Mouse (Mus musculus) CH12.LX (cell line): ENCODE data around the gene Apoc2. TPM values are rescaled to one million over a fixed set of nuclear protein-coding genes. Genes with fewer than 3 reads are reported as not detected.

Experiments
- DNase-seq: peaks from one replicate; pipeline ENCODE4 v3.0.0-alpha.2; 2013; ENCODE audit errors: extremely low read depth
- H3K27ac ChIP-seq: 2 replicates; pipeline ENCODE4 v1.5.1; 2012; ENCODE audit warnings: low read depth, mild to moderate bottlenecking, control low read depth, moderate library complexity; ENCODE audit not compliant: insufficient read depth
- H3K27me3 ChIP-seq: replicated peaks from 2 replicates; pipeline ENCODE3; 2012; ENCODE audit warnings: inconsistent platforms
- H3K36me3 ChIP-seq, 2 experiments: replicated peaks in 1 of 2; 2 replicates each; pipeline versions ENCODE3 to v1.6.1; 2012; ENCODE audit warnings: inconsistent platforms in 1 of 2, low read length in 1 of 2, mild to moderate bottlenecking in 1 of 2, mixed read lengths in 1 of 2, moderate library complexity in 1 of 2; ENCODE audit not compliant: control insufficient read depth in 1 of 2, insufficient read depth in 1 of 2
- H3K4me1 ChIP-seq, 2 experiments: 2 replicates each; pipeline ENCODE4 v1.6.1; 2012; ENCODE audit warnings: inconsistent platforms in 1 of 2, moderate library complexity in 1 of 2; ENCODE audit not compliant: insufficient read depth in 2 of 2, control insufficient read depth in 1 of 2
- H3K4me2 ChIP-seq: 2 replicates; pipeline ENCODE4 v1.6.1; 2012; ENCODE audit warnings: low read depth, mild to moderate bottlenecking, control low read depth; ENCODE audit not compliant: poor library complexity, insufficient read depth, severe bottlenecking
- H3K4me3 ChIP-seq, 3 experiments: fragments of 150-350 bp in 1 of 3; sonication (generic) in 1 of 3; replicated peaks in 1 of 3; 2 replicates each; pipeline versions ENCODE3 to v1.5.1; 2011 to 2012; ENCODE audit warnings: low read depth in 2 of 3, low read length in 2 of 3, mild to moderate bottlenecking in 2 of 3, moderate library complexity in 2 of 3, control low read depth in 1 of 3, improper control_type of control experiment in 1 of 3, inconsistent platforms in 1 of 3, mixed read lengths in 1 of 3; ENCODE audit not compliant: poor library complexity in 1 of 3
- H3K79me2 ChIP-seq: replicated peaks from 2 replicates; pipeline ENCODE4 v1.6.1; 2012; ENCODE audit warnings: mild to moderate bottlenecking, moderate library complexity; ENCODE audit not compliant: control insufficient read depth, poor library complexity, insufficient read depth, severe bottlenecking; ENCODE audit errors: extremely low read depth
- H3K9ac ChIP-seq: 2 replicates; pipeline ENCODE4 v1.6.1; 2012; ENCODE audit warnings: low read depth, mild to moderate bottlenecking, control low read depth, moderate library complexity; ENCODE audit not compliant: insufficient read depth
- H3K9me3 ChIP-seq: replicated peaks from 2 replicates; pipeline ENCODE3; 2012; ENCODE audit warnings: low read length, inconsistent platforms, mixed read lengths
- CHD1 ChIP-seq: IDR thresholded peaks from 2 replicates; pipeline ENCODE4 v1.6.1; 2012; ENCODE audit warnings: low read depth, low read length, improper control_type of control experiment, inconsistent platforms
- CHD2 ChIP-seq: IDR thresholded peaks from 2 replicates; pipeline ENCODE4 v1.6.1; 2011; ENCODE audit warnings: low read length, improper control_type of control experiment
- CTCF ChIP-seq, 2 experiments: IDR thresholded peaks in 1 of 2; conservative IDR thresholded peaks in 1 of 2; 2 replicates each; pipeline ENCODE4 v1.5.1; 2011 to 2012; ENCODE audit warnings: low read depth in 2 of 2, low read length in 2 of 2, improper control_type of control experiment in 1 of 2, inconsistent platforms in 1 of 2, mild to moderate bottlenecking in 1 of 2, moderate library complexity in 1 of 2
- E2F4 ChIP-seq: IDR thresholded peaks from 2 replicates; pipeline ENCODE4 v1.6.1; 2011; ENCODE audit warnings: low read depth, low read length, improper control_type of control experiment; ENCODE audit not compliant: insufficient replicate concordance
- ELF1 ChIP-seq: IDR thresholded peaks from 2 replicates; pipeline ENCODE4 v1.6.1; 2014; ENCODE audit warnings: low read depth, mild to moderate bottlenecking, inconsistent platforms, low read length, improper control_type of control experiment
- EP300 ChIP-seq: IDR thresholded peaks from 2 replicates; pipeline ENCODE4 v1.6.1; 2011; ENCODE audit warnings: low read length, improper control_type of control experiment
- GABPA ChIP-seq: IDR thresholded peaks from 2 replicates; pipeline ENCODE4 v1.6.1; 2012; ENCODE audit warnings: low read depth, low read length, improper control_type of control experiment, inconsistent platforms; ENCODE audit not compliant: insufficient replicate concordance
- IRF4 ChIP-seq: IDR thresholded peaks from 2 replicates; pipeline ENCODE4 v1.6.1; 2014; ENCODE audit warnings: low read depth, mild to moderate bottlenecking, inconsistent platforms, low read length, improper control_type of control experiment
- JUN ChIP-seq: IDR thresholded peaks from 2 replicates; pipeline ENCODE4 v1.6.1; 2011; ENCODE audit warnings: low read depth, mild to moderate bottlenecking, low read length, improper control_type of control experiment, moderate library complexity; ENCODE audit not compliant: insufficient read depth
- MAZ ChIP-seq: IDR thresholded peaks from 2 replicates; pipeline ENCODE4 v1.6.1; 2012; ENCODE audit warnings: low read depth, mild to moderate bottlenecking, inconsistent platforms, low read length, improper control_type of control experiment, moderate library complexity
- POLR2A ChIP-seq: IDR thresholded peaks from 2 replicates; pipeline ENCODE4 v1.6.1; 2011; ENCODE audit warnings: low read depth, mild to moderate bottlenecking, improper control_type of control experiment, low read length
- POLR2AphosphoS2 ChIP-seq: IDR thresholded peaks from 2 replicates; pipeline ENCODE4 v1.6.1; 2011; ENCODE audit warnings: low read depth, low read length, improper control_type of control experiment
- RAD21 ChIP-seq: IDR thresholded peaks from 2 replicates; pipeline ENCODE4 v1.6.1; 2011; ENCODE audit warnings: low read depth, mild to moderate bottlenecking, low read length, improper control_type of control experiment, moderate library complexity
- RCOR1 ChIP-seq: conservative IDR thresholded peaks from 2 replicates; pipeline ENCODE4 v1.6.1; 2012; ENCODE audit warnings: low read depth, mild to moderate bottlenecking, inconsistent platforms, low read length, improper control_type of control experiment
- SMC3 ChIP-seq: IDR thresholded peaks from 2 replicates; pipeline ENCODE4 v1.6.1; 2011; ENCODE audit warnings: low read depth, low read length, improper control_type of control experiment
- TBP ChIP-seq: conservative IDR thresholded peaks from 2 replicates; pipeline ENCODE4 v1.6.1; 2011; ENCODE audit warnings: low read depth, low read length, improper control_type of control experiment
- UBTF ChIP-seq: IDR thresholded peaks from 2 replicates; pipeline ENCODE4 v1.6.1; 2012; ENCODE audit warnings: low read depth, mild to moderate bottlenecking, inconsistent platforms, low read length, improper control_type of control experiment, moderate library complexity
- USF1 ChIP-seq: IDR thresholded peaks from 2 replicates; pipeline ENCODE4 v1.6.1; 2014; ENCODE audit warnings: low read depth, mild to moderate bottlenecking, inconsistent platforms, low read length, improper control_type of control experiment
- ZC3H11A ChIP-seq: IDR thresholded peaks from 2 replicates; pipeline ENCODE4 v1.6.1; 2012; ENCODE audit warnings: low read depth, mild to moderate bottlenecking, inconsistent platforms, low read length, improper control_type of control experiment
- ZNF384 ChIP-seq: IDR thresholded peaks from 2 replicates; pipeline ENCODE4 v1.6.1; 2012; ENCODE audit warnings: low read depth, low read length, improper control_type of control experiment, inconsistent platforms
- dilution Hi-C: fragments of 300-500 bp; cut with MboI; formaldehyde crosslinking; loops from 2 replicates; pipeline ENCODE4 v1.14.3; 2020; ENCODE audit warnings: low sequenced_read_pairs; ENCODE audit not compliant: extremely low pct_unique_long_range_greater_than_20kb, extremely low pct_ligation_motif_present
- in situ Hi-C: fragments of 300-500 bp; cut with MboI; formaldehyde crosslinking; loops from 3 replicates; pipeline ENCODE4 v1.14.3; 2019; ENCODE audit warnings: low sequenced_read_pairs, low pct_ligation_motif_present, low pct_unique_long_range_greater_than_20kb, mixed read lengths
- polyA plus RNA-seq: library from polyadenylated mRNA; unstranded; fragments of >175 nt; gene quantifications from 2 replicates; pipeline ENCODE4 v1.2.1, GENCODE M21; 2012; ENCODE audit warnings: low read depth; ENCODE audit not compliant: insufficient read length
- total RNA-seq, 2 experiments: library from RNA; depleted of rRNA; stranded (reverse); fragments of 300-350 nt in 1 of 2; fragments of >200 nt in 1 of 2; gene quantifications; 2 replicates each; pipeline ENCODE4 v1.2.3; 2012 to 2014

The Apoc2 gene
- total and polyA plus RNA-seq, 3 experiments: not detected

GRCm38 (mm10) chr7:19701069-19701761, 23.5 kb upstream of the Apoc2 start:
- Histone ChIP-seq H3K4me3 (no peak overlapping the region), H3K79me2 (no peaks in the 10 kb centered on the region), H3K27ac (no peak overlapping the region), H3K4me1 (peaks cover 6 to 35% of the 10 kb centered on the region in 2 experiments; a peak in 3 of 4 replicates), H3K36me3 (peaks cover 54 to 84% of the 10 kb centered on the region in 2 experiments), H3K9ac (no peak overlapping the region), H3K9me3 (peaks cover 5% of the 10 kb centered on the region), H3K27me3 (no peaks in the 10 kb centered on the region), H3K4me2 (no peak overlapping the region)
- dilution Hi-C loops: no loop called here
- DNase-seq: peak; percentile 63
- TF ChIP-seq RAD21 (peak; percentile 48), TBP (no peak), ELF1 (no peak), JUN (no peak), GABPA (no peak), POLR2AphosphoS2 (no peak), EP300 (no peak), ZNF384 (peak; percentile 52), ZC3H11A (no peak), E2F4 (no peak), CHD2 (no peak), UBTF (no peak), POLR2A (peak; percentile 5; the same call in 1 of the 2 replicates), CHD1 (no peak), MAZ (no peak), CTCF (conservative IDR thresholded peaks at IDR 0.05 in 1 of 2, IDR thresholded peaks at IDR 0.05 in 1 of 2; ENCODE audit: low read depth in 2 of 2, low read length in 2 of 2) (peak; percentile 16 to 70; a peak in 2 of 4 replicates), IRF4 (peak; percentile 10; the same call in 1 of the 2 replicates), RCOR1 (no peak), SMC3 (peak; percentile 59), USF1 (no peak)
- in situ Hi-C loops: no loop called here
